Mouse (Mus musculus): ENCODE data around the gene Plxnd1.

The Plxnd1 gene

DNA sequence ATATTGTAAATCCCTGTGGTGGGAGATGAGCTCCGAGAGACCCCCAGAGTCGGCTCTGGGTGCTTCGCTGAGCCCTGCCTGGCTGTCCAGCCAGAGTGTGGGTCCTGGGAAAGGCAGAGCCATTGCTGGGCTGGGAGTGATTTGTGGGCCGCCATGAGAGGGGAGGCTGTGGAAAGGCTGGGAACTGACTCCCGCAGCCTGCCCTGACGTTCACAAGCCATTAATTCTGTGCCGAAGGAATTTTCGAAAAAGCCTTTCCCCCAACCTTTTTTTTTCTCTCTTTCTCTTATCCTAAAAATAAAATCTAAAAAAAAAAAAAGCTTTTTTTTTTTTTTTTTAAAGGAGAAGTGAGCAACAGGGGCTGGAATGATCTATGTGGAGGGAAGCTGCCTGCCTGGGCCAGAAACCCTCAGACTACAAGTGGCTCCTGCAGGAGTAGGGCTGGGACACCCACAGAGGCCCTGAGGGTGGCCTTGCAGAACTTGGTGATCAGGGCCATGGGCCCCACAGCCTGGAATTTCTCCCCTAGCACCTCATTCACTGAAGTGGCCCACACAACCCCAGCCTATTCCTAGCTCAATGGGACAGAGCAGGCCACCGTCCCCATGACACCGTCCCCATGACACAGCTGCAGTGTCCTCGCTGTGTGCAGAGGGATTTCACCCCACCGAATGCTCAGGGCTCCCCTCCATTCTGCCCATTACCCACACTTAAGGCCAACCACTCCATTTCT, 11.3 kb downstream of the Plxnd1 start:
- no peak for DNase-seq (ENCODE audit: extremely low spot score, low read depth, low spot score)

GRCm38 (mm10) chr6:115982889-115983288, 11.9 kb downstream of the Plxnd1 start:
- DNase-seq (ENCODE audit: extremely low spot score, low read depth, low spot score), result no peak

DNA sequence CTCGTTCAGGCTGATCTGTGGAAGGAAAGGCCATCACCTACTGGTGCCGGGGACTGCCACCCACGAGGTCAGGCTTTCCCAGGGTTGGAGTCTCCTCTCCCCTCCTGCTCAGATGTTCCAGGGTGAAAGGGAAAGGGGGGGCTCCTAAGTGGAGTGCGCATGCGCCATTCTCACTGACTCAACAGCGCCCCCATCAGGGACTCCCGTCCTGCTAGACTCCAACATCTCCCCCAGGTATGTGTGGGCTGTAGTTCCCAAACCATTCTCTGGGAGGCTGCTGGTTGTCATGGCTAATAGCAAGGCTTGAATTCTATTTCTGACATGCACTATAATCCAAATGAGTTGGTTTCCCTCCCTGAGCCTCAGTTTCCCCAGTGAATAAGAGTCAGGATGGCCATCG, 16.2 kb downstream of the Plxnd1 start:
- DNase-seq (ENCODE audit: extremely low spot score, low read depth, low spot score), result no peak

DNA sequence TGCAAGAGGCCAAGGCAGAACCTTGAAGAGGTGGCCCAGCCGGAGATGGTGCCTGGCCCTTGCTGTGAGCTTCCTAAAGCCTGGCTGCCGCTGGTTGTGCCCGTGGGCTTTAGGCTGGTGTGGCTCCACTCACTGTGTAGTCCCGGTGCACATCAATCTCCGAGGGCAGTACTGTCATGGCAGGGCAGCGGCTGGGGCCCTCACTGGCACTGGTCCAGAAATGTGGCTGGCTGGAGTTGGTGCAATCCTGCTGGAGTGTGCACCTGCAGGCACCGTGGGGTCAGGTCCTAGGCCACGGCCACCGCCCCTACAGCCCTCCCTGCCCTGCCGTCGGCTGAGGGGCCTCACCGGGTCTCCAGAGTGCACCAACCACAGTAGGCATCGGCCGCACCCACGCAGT, 17.0 kb downstream of the Plxnd1 start:
- no peak for DNase-seq (ENCODE audit: extremely low spot score, low read depth, low spot score)

GRCm38 (mm10) chr6:115975606-115976005, 19.2 kb downstream of the Plxnd1 start:
- no peak for DNase-seq (ENCODE audit: extremely low spot score, low read depth, low spot score)

DNA sequence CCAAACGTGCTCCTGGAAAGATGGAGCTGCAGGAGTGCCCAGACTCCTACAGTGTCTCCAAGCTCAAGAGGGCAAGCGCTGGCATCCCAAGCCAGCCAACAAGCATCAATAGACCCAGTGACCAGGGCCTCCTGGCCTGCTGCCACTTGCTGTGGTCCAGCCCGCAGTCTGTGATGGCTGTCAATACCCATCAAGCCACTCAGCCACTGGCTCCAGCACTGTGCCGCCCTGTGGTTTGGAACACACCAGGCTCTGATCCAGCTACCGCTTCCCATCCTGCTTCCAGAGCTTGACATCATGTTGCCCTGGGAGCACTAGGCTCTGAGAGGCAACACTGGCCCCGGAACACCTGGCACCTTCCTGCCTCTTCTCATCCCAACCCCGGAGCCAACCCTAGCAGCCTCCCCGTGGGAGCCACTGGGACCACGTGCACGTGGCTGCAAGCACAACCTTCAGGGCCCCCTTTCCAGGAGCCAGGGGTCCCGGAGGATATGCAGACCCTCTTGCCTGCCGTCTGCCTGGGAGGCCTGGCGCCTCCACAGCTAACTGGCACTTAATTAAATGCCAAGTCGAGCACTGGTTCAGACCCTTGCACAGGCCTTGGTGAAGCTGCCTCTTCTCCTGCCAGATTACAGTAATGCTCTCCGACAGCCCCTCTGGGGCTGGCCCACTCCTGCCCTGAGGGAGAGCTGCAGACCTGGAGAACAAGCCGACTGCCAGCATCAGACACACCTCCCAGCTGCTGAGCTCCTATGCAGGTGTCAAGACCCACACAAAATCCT, 20.7 kb downstream of the Plxnd1 start:
- DNase-seq (ENCODE audit: extremely low spot score, low read depth, low spot score), result no peak

- no peak for DNase-seq (ENCODE audit: extremely low spot score, low read depth, low spot score)
Observed at GRCm38 (mm10) chr6:115973139-115973875, 21.5 kb downstream of the Plxnd1 start.

DNA sequence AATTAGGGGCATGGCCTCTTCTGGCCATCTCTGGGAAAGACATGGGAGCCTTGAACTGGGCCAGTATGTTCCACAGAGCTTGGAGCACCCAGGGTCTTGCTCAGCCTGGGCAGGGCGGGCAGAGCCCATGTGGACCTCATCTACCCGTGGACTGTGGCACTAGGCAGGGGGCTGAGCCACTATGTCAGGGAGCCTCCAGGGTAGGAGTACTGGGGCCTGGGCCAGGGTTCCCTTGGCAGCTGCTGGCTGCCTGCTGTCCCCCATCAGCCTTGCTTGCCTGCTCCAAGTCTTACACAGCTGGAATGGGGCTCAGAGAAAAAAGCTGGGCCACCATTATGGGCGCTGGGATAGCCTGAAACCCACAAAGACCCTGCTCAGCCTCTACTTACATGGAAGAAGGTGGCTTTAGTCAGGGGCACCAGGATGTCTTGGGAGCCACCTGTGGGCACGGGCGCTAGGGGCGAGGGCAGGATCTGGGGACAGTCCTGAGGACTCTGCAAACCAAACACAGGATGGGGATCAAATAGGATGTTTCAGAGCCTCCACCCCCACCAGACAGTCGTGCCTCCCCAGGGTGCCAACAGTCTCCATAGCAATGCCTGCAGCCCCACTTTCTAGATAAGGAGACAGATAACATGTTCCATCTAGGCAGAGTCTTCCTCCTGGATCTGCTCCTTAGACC, 22.6 kb downstream of the Plxnd1 start:
- no peak for DNase-seq (ENCODE audit: extremely low spot score, low read depth, low spot score)

DNA sequence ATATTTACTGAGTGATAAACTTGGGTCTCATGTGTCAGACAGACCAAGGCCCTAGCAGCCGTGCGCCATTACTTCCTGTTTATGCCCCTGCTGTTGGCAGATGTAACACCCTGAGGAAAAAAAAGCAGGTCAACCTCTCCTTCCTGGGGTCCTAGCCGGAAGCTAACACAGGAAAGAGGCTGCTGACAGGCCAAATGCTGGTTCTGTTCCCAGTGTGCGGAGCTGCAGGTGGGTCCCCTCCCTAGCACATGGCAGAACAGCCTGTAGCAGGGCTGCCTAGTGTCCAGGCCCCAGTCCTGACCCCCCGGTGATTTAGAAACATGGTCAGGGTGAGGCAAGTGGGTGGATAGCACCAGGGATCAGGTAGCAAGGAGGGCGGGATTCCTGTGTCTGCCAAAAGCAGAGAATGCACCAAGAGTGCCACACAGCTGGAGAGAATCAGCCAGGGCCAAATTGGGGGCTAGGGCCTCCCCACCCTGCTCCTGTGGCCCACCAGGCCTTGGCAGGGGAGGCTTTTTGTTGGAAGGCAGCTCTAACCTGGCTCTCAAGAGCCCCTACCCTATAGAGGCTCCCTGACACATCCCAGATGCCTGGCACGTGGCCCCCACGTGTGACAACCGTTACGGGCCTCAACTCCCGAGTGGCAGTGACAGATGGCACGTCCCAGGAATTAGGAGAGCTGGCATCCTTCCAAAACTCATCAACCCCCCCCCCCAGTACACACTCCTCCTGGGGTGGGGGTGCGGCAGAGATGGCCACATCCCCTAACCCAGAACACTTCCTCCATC, 23.3 kb downstream of the Plxnd1 start:
- DNase-seq (ENCODE audit: extremely low spot score, low read depth, low spot score), result no peak

DNA sequence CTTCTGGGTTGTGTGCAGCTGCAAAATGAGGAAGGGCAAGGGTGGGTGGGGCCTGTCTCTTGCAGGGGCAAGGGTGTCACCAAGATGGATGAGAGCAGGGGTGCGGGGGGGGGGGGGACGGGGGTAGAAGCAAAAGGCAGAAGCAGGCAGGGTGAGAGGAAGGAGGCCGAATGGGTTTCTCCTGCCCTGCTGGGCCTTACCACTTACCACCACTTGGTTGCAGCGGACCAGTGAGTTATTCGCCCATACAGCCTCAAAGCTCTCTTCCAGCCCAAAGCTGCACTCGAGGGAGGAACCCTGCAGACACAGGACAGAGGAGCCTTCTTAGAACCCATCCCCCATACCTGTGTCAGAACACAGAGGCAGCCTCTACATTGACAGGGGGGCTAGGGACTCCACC, 24.9 kb downstream of the Plxnd1 start:
- DNase-seq (ENCODE audit: extremely low spot score, low read depth, low spot score), result no peak

DNA sequence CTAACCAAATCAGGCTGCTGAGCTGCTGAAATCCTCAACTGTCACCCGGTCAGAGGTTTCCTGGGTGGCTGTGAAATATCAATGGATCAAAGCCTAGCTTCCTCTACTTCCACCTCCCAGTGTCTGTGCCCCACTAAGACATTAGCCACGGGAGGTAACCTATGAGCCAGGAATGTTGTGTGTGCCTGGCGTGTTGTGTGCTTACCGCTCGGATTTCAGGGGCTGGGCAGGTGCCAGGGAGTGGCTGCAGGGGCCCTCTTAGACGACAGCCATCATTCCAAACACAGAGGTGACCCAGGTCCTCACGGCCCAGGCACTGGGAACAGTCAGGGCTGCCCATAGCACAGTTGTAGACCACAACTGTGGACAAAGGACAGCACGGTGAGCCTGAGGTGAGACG, 25.7 kb downstream of the Plxnd1 start:
- DNase-seq (ENCODE audit: extremely low spot score, low read depth, low spot score), result no peak

DNA sequence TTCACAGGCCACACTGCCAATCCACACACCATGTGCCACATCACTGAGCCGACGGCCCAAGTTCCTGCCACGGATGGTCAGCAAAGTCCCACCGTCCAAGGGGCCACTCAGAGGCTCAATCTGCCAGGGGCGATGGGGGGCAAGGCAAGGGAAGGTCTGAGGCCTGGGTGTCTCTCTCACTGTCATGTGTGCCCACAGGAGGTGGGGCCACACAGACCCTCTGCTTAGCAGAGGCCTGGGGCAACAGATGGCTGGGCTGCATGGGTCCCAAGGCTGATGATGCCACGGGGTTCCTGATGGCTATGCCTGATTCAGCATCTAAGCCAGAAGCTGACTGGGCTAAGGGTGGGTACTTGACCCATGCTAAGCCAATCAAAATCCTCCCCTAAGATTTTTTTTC, 26.1 kb downstream of the Plxnd1 start:
- no peak for DNase-seq (ENCODE audit: extremely low spot score, low read depth, low spot score)

GRCm38 (mm10) chr6:115968086-115968485, 26.7 kb downstream of the Plxnd1 start:
- no peak for DNase-seq (ENCODE audit: extremely low spot score, low read depth, low spot score)

- no peak for DNase-seq (ENCODE audit: extremely low spot score, low read depth, low spot score)
Observed at GRCm38 (mm10) chr6:115967291-115967880, 27.4 kb downstream of the Plxnd1 start.

DNA sequence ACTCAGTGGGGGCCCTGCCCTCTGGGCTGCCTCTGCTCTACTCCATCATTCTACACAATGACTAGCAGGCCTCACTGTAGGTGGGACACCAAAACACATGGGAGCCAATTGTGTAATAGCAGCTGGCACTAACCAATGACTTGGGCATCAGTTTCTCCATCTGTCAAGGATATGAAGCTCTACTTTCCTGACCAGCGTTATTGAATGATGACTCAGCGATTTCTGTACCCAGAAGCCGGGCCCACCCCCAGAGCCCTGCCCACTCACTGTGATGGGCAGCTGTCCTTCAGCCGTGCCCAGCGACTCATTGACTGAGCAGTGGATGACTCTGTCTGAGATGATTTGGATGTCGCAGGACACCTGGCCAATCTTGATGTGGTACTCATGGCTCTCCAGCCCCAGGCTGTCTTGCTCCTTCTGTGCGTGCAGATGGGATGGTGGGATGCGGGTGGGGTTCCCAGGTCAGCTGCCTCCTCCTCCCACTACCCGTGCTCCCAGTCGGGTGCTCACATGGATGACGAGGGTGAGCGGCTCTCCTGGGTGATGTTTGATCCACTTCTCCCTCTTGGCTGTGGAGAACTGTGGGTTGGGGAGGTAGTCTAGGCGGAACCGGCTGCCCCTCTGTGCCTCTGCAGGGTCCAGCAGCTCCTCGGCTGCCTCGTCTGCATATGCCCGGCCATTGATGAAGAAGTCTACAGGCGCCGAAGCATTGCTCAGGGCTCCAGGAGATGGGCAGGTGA, 28.4 kb downstream of the Plxnd1 start:
- no peak for DNase-seq (ENCODE audit: extremely low spot score, low read depth, low spot score)

- DNase-seq (ENCODE audit: extremely low spot score, low read depth, low spot score), result no peak
Observed at GRCm38 (mm10) chr6:115963656-115964055, 31.1 kb downstream of the Plxnd1 start.

DNA sequence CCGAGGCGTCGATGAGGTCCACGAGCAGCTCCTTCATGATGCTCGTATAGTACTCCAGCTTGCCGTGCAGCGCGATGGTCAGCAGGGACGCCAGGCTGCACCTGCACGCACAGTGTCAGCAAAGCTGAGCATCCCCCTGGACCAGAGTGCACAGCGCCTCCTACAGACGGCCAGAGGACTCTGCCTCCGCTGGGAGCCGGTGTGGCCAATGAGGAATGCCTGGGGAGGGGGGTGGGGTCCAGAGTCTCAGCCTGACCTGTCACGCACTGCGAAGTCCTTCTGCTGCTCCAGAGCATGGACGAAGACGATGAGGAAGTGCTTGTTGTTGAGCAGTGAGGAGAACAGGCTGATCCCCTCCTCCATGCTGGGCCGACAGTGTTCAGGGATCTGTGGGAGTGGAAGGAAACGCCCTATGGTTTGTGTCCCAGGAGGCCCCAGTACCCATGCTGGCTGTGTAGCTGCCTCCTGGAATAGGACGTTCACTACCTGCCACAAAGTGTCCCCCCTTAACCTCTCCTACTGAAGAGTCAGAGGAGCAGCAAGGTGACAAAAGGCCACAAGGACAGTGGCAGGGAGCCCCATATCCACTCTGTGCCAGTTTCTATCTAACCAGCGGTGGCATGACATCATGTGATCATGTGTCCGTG, 32.2 kb downstream of the Plxnd1 start:
- no peak for DNase-seq (ENCODE audit: extremely low spot score, low read depth, low spot score)

GRCm38 (mm10) chr6:115961743-115962142, 33.1 kb downstream of the Plxnd1 start:
- no peak for DNase-seq (ENCODE audit: extremely low spot score, low read depth, low spot score)

- DNase-seq (ENCODE audit: extremely low spot score, low read depth, low spot score), result no peak
Observed at GRCm38 (mm10) chr6:115960322-115960721, 34.5 kb downstream of the Plxnd1 start.

All from hindlimb bud, embryonic 11.5 days (tissue).